8 mouse cellular contexts compared by ENCODE assay signal in genomic region chr11:93550908-93551307, GRCm38 (mm10).
A peak's percentile ranks its signal among the peaks of the same experiment; 100 is the strongest.
DNase-seq lines count a peak whose midpoint lies in the region; ATAC-seq and TF ChIP-seq lines count a peak whose summit lies in the region.

No protein-coding gene starts in this region.

- no peak overlapping the region for H3K9ac ChIP-seq in hindbrain, embryonic 11.5 days (ENCODE audit: low read depth, low read length)
- no peak overlapping the region for H3K9ac ChIP-seq in hindbrain, embryonic 12.5 days
- H3K9ac ChIP-seq in neural tube, embryonic 11.5 days (ENCODE audit: low read length), result no peak overlapping the region

- POLR2A ChIA-PET in Patski (lab: Charles Lee), result no interaction called here

- H3K27me3 ChIP-seq in hindbrain, embryonic 11.5 days (ENCODE audit: control insufficient read depth, insufficient read depth, low read length), result no peaks in the 10 kb centered on the region
- no peaks in the 10 kb centered on the region for H3K27me3 ChIP-seq in hindbrain, embryonic 12.5 days
- no peaks in the 10 kb centered on the region for H3K27me3 ChIP-seq in Patski
- no peaks in the 10 kb centered on the region for H3K27me3 ChIP-seq in neural tube, embryonic 11.5 days (ENCODE audit: control insufficient read depth, insufficient read depth, low read length)

- H3K4me3 ChIP-seq in hindbrain, embryonic 11.5 days (ENCODE audit: low read depth, low read length), result no peak overlapping the region
- H3K4me3 ChIP-seq in hindbrain, embryonic 12.5 days, result no peak overlapping the region
- no peak overlapping the region for H3K4me3 ChIP-seq in neural tube, embryonic 11.5 days (ENCODE audit: low read depth, low read length)

- no peaks in the 10 kb centered on the region for H3K36me3 ChIP-seq in hindbrain, embryonic 11.5 days (ENCODE audit: control insufficient read depth, insufficient read depth, low read length)
- no peaks in the 10 kb centered on the region for H3K36me3 ChIP-seq in hindbrain, embryonic 12.5 days
- no peaks in the 10 kb centered on the region for H3K36me3 ChIP-seq in neural tube, embryonic 11.5 days (ENCODE audit: control insufficient read depth, insufficient read depth, low read length)

- in situ Hi-C loops in Patski (cut with MboI; ENCODE audit: low pct_unique_long_range_greater_than_20kb), result no loop called here

- no peaks in the 10 kb centered on the region for H3K9me3 ChIP-seq in hindbrain, embryonic 11.5 days (ENCODE audit: control insufficient read depth, low read length)
- no peaks in the 10 kb centered on the region for H3K9me3 ChIP-seq in hindbrain, embryonic 12.5 days (replicated peaks)
- H3K9me3 ChIP-seq in neural tube, embryonic 11.5 days (ENCODE audit: control insufficient read depth, low read length), result no peaks in the 10 kb centered on the region

- H3K4me1 ChIP-seq in hindbrain, embryonic 11.5 days (replicated peaks; ENCODE audit: control insufficient read depth, insufficient read depth, low read length), result no peaks in the 10 kb centered on the region
- peaks cover 4% of the 10 kb centered on the region; the same call in 1 of the 2 replicates for H3K4me1 ChIP-seq in hindbrain, embryonic 12.5 days
- no peaks in the 10 kb centered on the region for H3K4me1 ChIP-seq in neural tube, embryonic 11.5 days (ENCODE audit: control insufficient read depth, insufficient read depth, low read length)

- ATAC-seq in hindbrain, embryonic 11.5 days (ENCODE audit: low FRiP score), result no peak
- no peak for ATAC-seq in hindbrain, embryonic 12.5 days (ENCODE audit: low FRiP score)
- ATAC-seq in Patski, result no peak
- no peak for ATAC-seq in neural tube, embryonic 11.5 days (ENCODE audit: insufficient read depth, low FRiP score, low TSS enrichment)

- WGBS in hindbrain, embryonic 11.5 days, result 7% methylated on average over 3 of the region's 3 CpGs
- WGBS in hindbrain, embryonic 12.5 days, result 6% methylated on average over 3 of the region's 3 CpGs
- 5% methylated on average over 3 of the region's 3 CpGs for WGBS in neural tube, embryonic 11.5 days

- CTCF ChIA-PET in Patski (lab: Charles Lee), result interaction anchor here (1.6 kb wide), 1 partner anchor 31 kb away, joined by 4 read pairs; no protein-coding TSS in a partner anchor

- H3K27ac ChIP-seq in hindbrain, embryonic 11.5 days (ENCODE audit: low read depth, low read length), result no peak overlapping the region
- H3K27ac ChIP-seq in hindbrain, embryonic 12.5 days, result no peak overlapping the region
- no peak overlapping the region for H3K27ac ChIP-seq in neural tube, embryonic 11.5 days (ENCODE audit: low read depth, low read length)

- TF ChIP-seq CTCF in Patski (IDR thresholded peaks at IDR 0.05), result peak; percentile 59

- no peak overlapping the region for H3K4me2 ChIP-seq in hindbrain, embryonic 11.5 days (replicated peaks; ENCODE audit: low read depth, low read length)
- H3K4me2 ChIP-seq in hindbrain, embryonic 12.5 days (replicated peaks), result no peak overlapping the region
- H3K4me2 ChIP-seq in neural tube, embryonic 11.5 days (ENCODE audit: low read depth), result no peak overlapping the region

- DNase-seq in hindbrain, embryonic 11.5 days (ENCODE audit: low spot score), result peak; percentile 72
- peak; percentile 5 for DNase-seq in 3T3-L1 (ENCODE audit: low read depth, low spot score)
- DNase-seq in Patski (ENCODE audit: low read depth, low spot score), result no peak
- DNase-seq in embryo, embryonic 10 days (ENCODE audit: low spot score), result peak; percentile 80
- peak; percentile 38 to 66 for DNase-seq in kidney, postnatal 25 days
- DNase-seq in neural tube, embryonic 11.5 days (ENCODE audit: low spot score), result peak; percentile 58
- DNase-seq in urinary bladder, postnatal 10 days (ENCODE audit: low spot score), result no peak

Comparison
In these comparisons a context has a peak if more than half of its experiments do, and no peak if none do; other contexts are left out.
1. DNase-seq: peak in hindbrain, embryonic 11.5 days (single experiment), 3T3-L1 (single experiment), embryo, embryonic 10 days (single experiment), kidney, postnatal 25 days (2 of 2) and neural tube, embryonic 11.5 days (single experiment); none in Patski (single experiment) and urinary bladder, postnatal 10 days (single experiment).